Mouse (Mus musculus): ENCODE data around the gene Flt3.

Gene Flt3

GRCm38 (mm10) chr5:147406135-147406534 lies 5.8 kb upstream of the Flt3 start:
- DNase-seq = no peak

GRCm38 (mm10) chr5:147402505-147402904 lies 2.2 kb upstream of the Flt3 start:
- DNase-seq = peak; percentile 65

GRCm38 (mm10) chr5:147401024-147401423 lies 735 bp upstream of the Flt3 start:
- DNase-seq = no peak

GRCm38 (mm10) chr5:147400505-147400979 lies 253 bp upstream of the Flt3 start:
- no peak for DNase-seq

- no peak for DNase-seq
Measured at GRCm38 (mm10) chr5:147395050-147395449, 5.2 kb downstream of the Flt3 start.

- no peak for DNase-seq
Measured at GRCm38 (mm10) chr5:147392667-147393213, 7.5 kb downstream of the Flt3 start.

- no peak for DNase-seq
Measured at GRCm38 (mm10) chr5:147390772-147391171, 9.5 kb downstream of the Flt3 start.

GRCm38 (mm10) chr5:147389052-147389451 lies 11.2 kb downstream of the Flt3 start:
- DNase-seq = no peak

- no peak for DNase-seq
Measured at GRCm38 (mm10) chr5:147388376-147389008, 11.8 kb downstream of the Flt3 start.

GRCm38 (mm10) chr5:147386865-147387264 lies 13.4 kb downstream of the Flt3 start:
- no peak for DNase-seq

GRCm38 (mm10) chr5:147381396-147381795 lies 18.9 kb downstream of the Flt3 start:
- no peak for DNase-seq

GRCm38 (mm10) chr5:147379481-147379880 lies 20.8 kb downstream of the Flt3 start:
- DNase-seq = no peak

GRCm38 (mm10) chr5:147370276-147370675 lies 30.0 kb downstream of the Flt3 start:
- DNase-seq = no peak

- no peak for DNase-seq
Measured at GRCm38 (mm10) chr5:147368221-147368620, 32.1 kb downstream of the Flt3 start.

- DNase-seq = no peak
Measured at GRCm38 (mm10) chr5:147365995-147366765, 34.1 kb downstream of the Flt3 start.

- no peak for DNase-seq
Measured at GRCm38 (mm10) chr5:147363054-147363453, 37.2 kb downstream of the Flt3 start.

- DNase-seq = no peak
Measured at GRCm38 (mm10) chr5:147358481-147358880, 41.8 kb downstream of the Flt3 start.

- peak; percentile 18 for DNase-seq
Measured at GRCm38 (mm10) chr5:147357536-147357935, 42.8 kb downstream of the Flt3 start.

- DNase-seq = no peak
Measured at GRCm38 (mm10) chr5:147356260-147357055, 43.8 kb downstream of the Flt3 start.

GRCm38 (mm10) chr5:147355788-147356187 lies 44.5 kb downstream of the Flt3 start:
- DNase-seq = no peak

GRCm38 (mm10) chr5:147354985-147355384 lies 45.3 kb downstream of the Flt3 start:
- DNase-seq = no peak

- DNase-seq = no peak
Measured at GRCm38 (mm10) chr5:147354161-147354780, 46.0 kb downstream of the Flt3 start.

- no peak for DNase-seq
Measured at GRCm38 (mm10) chr5:147351931-147352330, 48.4 kb downstream of the Flt3 start.
